Mouse (Mus musculus): ENCODE measurements around the gene Tspan32. TPM values are rescaled to one million over a fixed set of nuclear protein-coding genes. Genes with fewer than 3 reads are reported as not detected.

Tspan32 gene
- total and polyA plus RNA-seq, 3 experiments: 0.44 to 1.9 (median 1.3) TPM

GRCm38 (mm10) chr7:143027196-143027595, 22.4 kb downstream of the Tspan32 start:
- intact Hi-C loops (cut with DNase I): no loop called here
- H3K9ac ChIP-seq (ENCODE audit: low read depth, low read length): no peak overlapping the region
- no peak for TF ChIP-seq EP300 (IDR thresholded peaks at IDR 0.05; ENCODE audit: insufficient read depth, low read depth, low read length)
- no peak for TF ChIP-seq CTCF (IDR thresholded peaks at IDR 0.05)
- TF ChIP-seq POLR2A (IDR thresholded peaks at IDR 0.05; ENCODE audit: insufficient read depth, low read depth, low read length): no peak
- H3K4me1 ChIP-seq (ENCODE audit: control insufficient read depth, insufficient read depth, low read length): peaks cover 1% of the 10 kb centered on the region; the same call in 1 of the 2 replicates
- H3K27ac ChIP-seq: no peak overlapping the region
- H3K79me2 ChIP-seq (replicated peaks; ENCODE audit: control insufficient read depth, insufficient read depth, low read length): no peaks in the 10 kb centered on the region
- no peaks in the 10 kb centered on the region for H3K27me3 ChIP-seq (ENCODE audit: control insufficient read depth, insufficient read depth, low read length)
- H3K36me3 ChIP-seq (ENCODE audit: control insufficient read depth, insufficient read depth, low read length): peaks cover 2% of the 10 kb centered on the region; the same call in 1 of the 2 replicates
- DNase-seq: no peak
- no peak overlapping the region for H3K4me3 ChIP-seq
- 85% methylated on average over 4 of the region's 4 CpGs for WGBS

GRCm38 (mm10) chr7:143031816-143032215, 27.0 kb downstream of the Tspan32 start:
- DNase-seq: peak in 1 of 2 experiments; percentile 20
- no peaks in the 10 kb centered on the region for H3K79me2 ChIP-seq (replicated peaks; ENCODE audit: control insufficient read depth, insufficient read depth, low read length)
- 13% methylated on average over 1 of the region's 1 CpGs for WGBS
- H3K9ac ChIP-seq (ENCODE audit: low read depth, low read length): no peak overlapping the region
- H3K27ac ChIP-seq: peak overlapping the region; percentile 62
- no peak for TF ChIP-seq EP300 (IDR thresholded peaks at IDR 0.05; ENCODE audit: insufficient read depth, low read depth, low read length)
- H3K27me3 ChIP-seq (ENCODE audit: control insufficient read depth, insufficient read depth, low read length): no peaks in the 10 kb centered on the region
- H3K4me1 ChIP-seq (ENCODE audit: control insufficient read depth, insufficient read depth, low read length): peaks cover 8% of the 10 kb centered on the region
- H3K4me3 ChIP-seq: no peak overlapping the region
- peaks cover 11% of the 10 kb centered on the region for H3K36me3 ChIP-seq (ENCODE audit: control insufficient read depth, insufficient read depth, low read length)
- intact Hi-C loops (cut with DNase I): no loop called here

- Histone ChIP-seq H3K79me2 (replicated peaks; ENCODE audit: control insufficient read depth, insufficient read depth, low read length) (no peaks in the 10 kb centered on the region), H3K4me1 (ENCODE audit: control insufficient read depth, insufficient read depth, low read length) (peaks cover 8% of the 10 kb centered on the region), H3K9ac (ENCODE audit: low read depth, low read length) (no peak overlapping the region), H3K27me3 (ENCODE audit: control insufficient read depth, insufficient read depth, low read length) (no peaks in the 10 kb centered on the region), H3K27ac (peak overlapping the region; percentile 4; the same call in 1 of the 2 replicates), H3K4me3 (no peak overlapping the region), H3K36me3 (ENCODE audit: control insufficient read depth, insufficient read depth, low read length) (peaks cover 11% of the 10 kb centered on the region)
- DNase-seq: peak; percentile 49 to 55
- WGBS: 75% methylated on average over 4 of the region's 4 CpGs
- TF ChIP-seq EP300 (IDR thresholded peaks at IDR 0.05; ENCODE audit: insufficient read depth, low read depth, low read length): no peak
- no peak for TF ChIP-seq CTCF (IDR thresholded peaks at IDR 0.05)
- no peak for TF ChIP-seq POLR2A (IDR thresholded peaks at IDR 0.05; ENCODE audit: insufficient read depth, low read depth, low read length)
- intact Hi-C loops (cut with DNase I): no loop called here
Measured at GRCm38 (mm10) chr7:143033581-143033980, 28.7 kb downstream of the Tspan32 start.

GRCm38 (mm10) chr7:143034112-143034511, 29.3 kb downstream of the Tspan32 start:
- Histone ChIP-seq H3K36me3 (ENCODE audit: control insufficient read depth, insufficient read depth, low read length) (peaks cover 11% of the 10 kb centered on the region), H3K79me2 (replicated peaks; ENCODE audit: control insufficient read depth, insufficient read depth, low read length) (no peaks in the 10 kb centered on the region), H3K4me1 (ENCODE audit: control insufficient read depth, insufficient read depth, low read length) (peaks cover 8% of the 10 kb centered on the region), H3K27ac (peak overlapping the region; percentile 4; the same call in 1 of the 2 replicates), H3K9ac (ENCODE audit: low read depth, low read length) (no peak overlapping the region), H3K27me3 (ENCODE audit: control insufficient read depth, insufficient read depth, low read length) (no peaks in the 10 kb centered on the region), H3K4me3 (no peak overlapping the region)
- TF ChIP-seq POLR2A (IDR thresholded peaks at IDR 0.05; ENCODE audit: insufficient read depth, low read depth, low read length) (no peak), EP300 (IDR thresholded peaks at IDR 0.05; ENCODE audit: insufficient read depth, low read depth, low read length) (no peak), CTCF (IDR thresholded peaks at IDR 0.05) (no peak)
- WGBS: 86% methylated on average over 2 of the region's 2 CpGs
- DNase-seq: no peak
- intact Hi-C loops (cut with DNase I): loop anchor here (2.0 kb wide), 1 partner anchor 13 kb away; no protein-coding TSS in a partner anchor

- Histone ChIP-seq H3K4me1 (ENCODE audit: control insufficient read depth, insufficient read depth, low read length) (peaks cover 8% of the 10 kb centered on the region), H3K27me3 (ENCODE audit: control insufficient read depth, insufficient read depth, low read length) (no peaks in the 10 kb centered on the region), H3K4me3 (no peak overlapping the region), H3K79me2 (replicated peaks; ENCODE audit: control insufficient read depth, insufficient read depth, low read length) (no peaks in the 10 kb centered on the region), H3K36me3 (ENCODE audit: control insufficient read depth, insufficient read depth, low read length) (peaks cover 11% of the 10 kb centered on the region), H3K27ac (peak overlapping the region; percentile 23), H3K9ac (ENCODE audit: low read depth, low read length) (no peak overlapping the region)
- no peak for TF ChIP-seq CTCF (IDR thresholded peaks at IDR 0.05)
- TF ChIP-seq EP300 (IDR thresholded peaks at IDR 0.05; ENCODE audit: insufficient read depth, low read depth, low read length): no peak
- no peak for TF ChIP-seq POLR2A (IDR thresholded peaks at IDR 0.05; ENCODE audit: insufficient read depth, low read depth, low read length)
- intact Hi-C loops (cut with DNase I): loop anchor here (2.0 kb wide), 1 partner anchor 14 kb away; no protein-coding TSS in a partner anchor
- DNase-seq: peak in 1 of 2 experiments; percentile 36
- 67% methylated on average over 8 of the region's 8 CpGs for WGBS
Measured at GRCm38 (mm10) chr7:143034519-143035450, 29.9 kb downstream of the Tspan32 start.

GRCm38 (mm10) chr7:143036787-143037186, 31.9 kb downstream of the Tspan32 start:
- Histone ChIP-seq H3K4me3 (no peak overlapping the region), H3K36me3 (ENCODE audit: control insufficient read depth, insufficient read depth, low read length) (peaks cover 9% of the 10 kb centered on the region), H3K4me1 (ENCODE audit: control insufficient read depth, insufficient read depth, low read length) (peaks cover 19% of the 10 kb centered on the region), H3K27ac (no peak overlapping the region), H3K9ac (ENCODE audit: low read depth, low read length) (no peak overlapping the region), H3K27me3 (ENCODE audit: control insufficient read depth, insufficient read depth, low read length) (no peaks in the 10 kb centered on the region), H3K79me2 (replicated peaks; ENCODE audit: control insufficient read depth, insufficient read depth, low read length) (no peaks in the 10 kb centered on the region)
- intact Hi-C loops (cut with DNase I): no loop called here
- TF ChIP-seq CTCF (IDR thresholded peaks at IDR 0.05) (no peak), EP300 (IDR thresholded peaks at IDR 0.05; ENCODE audit: insufficient read depth, low read depth, low read length) (no peak), POLR2A (IDR thresholded peaks at IDR 0.05; ENCODE audit: insufficient read depth, low read depth, low read length) (no peak)
- no peak for DNase-seq
- 90% methylated on average over 3 of the region's 3 CpGs for WGBS
